Mouse (Mus musculus): Measurements from ENCODE around the gene Nfya. TPM values are rescaled to one million over a fixed set of nuclear protein-coding genes. Genes with fewer than 3 reads are reported as not detected.
"Not testable (repeated sequence)": the region's sequence is repeated elsewhere in the genome, so short reads cannot be mapped to it uniquely, and the experiment has no call there.

Gene Nfya
- total and polyA plus RNA-seq, 3 experiments: 14.7 to 33.1 (median 21.2) TPM

- no peaks in the 10 kb centered on the region for H3K27me3 ChIP-seq (ENCODE audit: control insufficient read depth, insufficient read depth, low read length)
- DNase-seq: no peak
- no peaks in the 10 kb centered on the region for H3K4me1 ChIP-seq (ENCODE audit: control insufficient read depth, insufficient read depth, low read length)
- no peak overlapping the region for H3K27ac ChIP-seq
- no peaks in the 10 kb centered on the region for H3K36me3 ChIP-seq (ENCODE audit: control insufficient read depth, insufficient read depth, low read length)
- H3K4me3 ChIP-seq: no peak overlapping the region
- TF ChIP-seq EP300 (IDR thresholded peaks at IDR 0.05; ENCODE audit: insufficient read depth, low read depth, low read length): no peak
- TF ChIP-seq POLR2A (IDR thresholded peaks at IDR 0.05; ENCODE audit: insufficient read depth, low read depth, low read length): no peak
- no peak for TF ChIP-seq CTCF (IDR thresholded peaks at IDR 0.05)
- H3K9ac ChIP-seq (ENCODE audit: low read depth, low read length): no peak overlapping the region
- WGBS: 30% methylated on average over 4 of the region's 4 CpGs
- intact Hi-C loops (cut with DNase I): no loop called here
- no peaks in the 10 kb centered on the region for H3K79me2 ChIP-seq (replicated peaks; ENCODE audit: control insufficient read depth, insufficient read depth, low read length)
Measured at GRCm38 (mm10) chr17:48360462-48360861, 49.2 kb downstream of the Nfya start.

- Histone ChIP-seq H3K4me1 (ENCODE audit: control insufficient read depth, insufficient read depth, low read length) (no peaks in the 10 kb centered on the region), H3K27me3 (ENCODE audit: control insufficient read depth, insufficient read depth, low read length) (no peaks in the 10 kb centered on the region), H3K9ac (ENCODE audit: low read depth, low read length) (no peak within 1 kb of the TSS), H3K36me3 (ENCODE audit: control insufficient read depth, insufficient read depth, low read length) (no peaks in the 10 kb centered on the region), H3K79me2 (replicated peaks; ENCODE audit: control insufficient read depth, insufficient read depth, low read length) (no peaks in the 10 kb centered on the region), H3K4me3 (no peak within 1 kb of the TSS), H3K27ac (no peak within 1 kb of the TSS)
- intact Hi-C loops (cut with DNase I): no loop called here
- 58% methylated on average over 7 of the region's 7 CpGs for WGBS
- TF ChIP-seq CTCF (IDR thresholded peaks at IDR 0.05) (no peak), EP300 (IDR thresholded peaks at IDR 0.05; ENCODE audit: insufficient read depth, low read depth, low read length) (no peak), POLR2A (IDR thresholded peaks at IDR 0.05; ENCODE audit: insufficient read depth, low read depth, low read length) (no peak)
- DNase-seq: no peak
Measured at GRCm38 (mm10) chr17:48359616-48360015, 50.1 kb downstream of the Nfya start, which contains the start of gene Treml1. Gene Treml1, plus strand, starts transcription at chr17:48359916.

- Histone ChIP-seq H3K9ac (ENCODE audit: low read depth, low read length) (no peak overlapping the region), H3K27me3 (ENCODE audit: control insufficient read depth, insufficient read depth, low read length) (no peaks in the 10 kb centered on the region), H3K36me3 (ENCODE audit: control insufficient read depth, insufficient read depth, low read length) (no peaks in the 10 kb centered on the region), H3K4me1 (ENCODE audit: control insufficient read depth, insufficient read depth, low read length) (no peaks in the 10 kb centered on the region), H3K27ac (no peak overlapping the region), H3K4me3 (no peak overlapping the region), H3K79me2 (replicated peaks; ENCODE audit: control insufficient read depth, insufficient read depth, low read length) (no peaks in the 10 kb centered on the region)
- WGBS: 59% methylated on average over 2 of the region's 2 CpGs
- intact Hi-C loops (cut with DNase I): no loop called here
- no peak for DNase-seq
- TF ChIP-seq POLR2A (IDR thresholded peaks at IDR 0.05; ENCODE audit: insufficient read depth, low read depth, low read length) (no peak), EP300 (IDR thresholded peaks at IDR 0.05; ENCODE audit: insufficient read depth, low read depth, low read length) (no peak), CTCF (IDR thresholded peaks at IDR 0.05) (no peak)
Measured at GRCm38 (mm10) chr17:48357892-48358291, 51.8 kb downstream of the Nfya start.

GRCm38 (mm10) chr17:48355822-48356221 is 53.9 kb downstream of the Nfya start:
- WGBS: 85% methylated on average over 3 of the region's 3 CpGs
- Histone ChIP-seq H3K36me3 (ENCODE audit: control insufficient read depth, insufficient read depth, low read length) (no peaks in the 10 kb centered on the region), H3K27ac (no peak overlapping the region), H3K4me1 (ENCODE audit: control insufficient read depth, insufficient read depth, low read length) (no peaks in the 10 kb centered on the region), H3K79me2 (replicated peaks; ENCODE audit: control insufficient read depth, insufficient read depth, low read length) (no peaks in the 10 kb centered on the region), H3K9ac (ENCODE audit: low read depth, low read length) (no peak overlapping the region), H3K27me3 (ENCODE audit: control insufficient read depth, insufficient read depth, low read length) (no peaks in the 10 kb centered on the region), H3K4me3 (no peak overlapping the region)
- TF ChIP-seq CTCF (IDR thresholded peaks at IDR 0.05) (no peak), POLR2A (IDR thresholded peaks at IDR 0.05; ENCODE audit: insufficient read depth, low read depth, low read length) (no peak), EP300 (IDR thresholded peaks at IDR 0.05; ENCODE audit: insufficient read depth, low read depth, low read length) (no peak)
- intact Hi-C loops (cut with DNase I): no loop called here
- no peak for DNase-seq

- intact Hi-C loops (cut with DNase I); H3K4me3 ChIP-seq: not testable (repeated sequence)
Measured at GRCm38 (mm10) chr17:48352976-48353375, 56.7 kb downstream of the Nfya start.

GRCm38 (mm10) chr17:48350681-48351193 is 59.0 kb downstream of the Nfya start:
- intact Hi-C loops (cut with DNase I): no loop called here
- H3K27ac ChIP-seq: no peak overlapping the region
- H3K27me3 ChIP-seq (ENCODE audit: control insufficient read depth, insufficient read depth, low read length): no peaks in the 10 kb centered on the region
- WGBS: 84% methylated on average over 5 of the region's 5 CpGs
- no peaks in the 10 kb centered on the region for H3K36me3 ChIP-seq (ENCODE audit: control insufficient read depth, insufficient read depth, low read length)
- TF ChIP-seq POLR2A (IDR thresholded peaks at IDR 0.05; ENCODE audit: insufficient read depth, low read depth, low read length): no peak
- no peak overlapping the region for H3K4me3 ChIP-seq
- H3K9ac ChIP-seq (ENCODE audit: low read depth, low read length): no peak overlapping the region
- H3K79me2 ChIP-seq (replicated peaks; ENCODE audit: control insufficient read depth, insufficient read depth, low read length): no peaks in the 10 kb centered on the region
- no peaks in the 10 kb centered on the region for H3K4me1 ChIP-seq (ENCODE audit: control insufficient read depth, insufficient read depth, low read length)
- DNase-seq: no peak

More at GRCm38 (mm10) chr17:48352976-48353375, 56.7 kb downstream of the Nfya start:
- not testable (repeated sequence) for H3K79me2 ChIP-seq (replicated peaks; ENCODE audit: control insufficient read depth, insufficient read depth, low read length); H3K9ac ChIP-seq (ENCODE audit: low read depth, low read length); H3K4me1 ChIP-seq (ENCODE audit: control insufficient read depth, insufficient read depth, low read length); DNase-seq; H3K27me3 ChIP-seq (ENCODE audit: control insufficient read depth, insufficient read depth, low read length); H3K27ac ChIP-seq; H3K36me3 ChIP-seq (ENCODE audit: control insufficient read depth, insufficient read depth, low read length)
- 86% methylated on average over 7 of the region's 7 CpGs for WGBS
